Mouse (Mus musculus): ENCODE measurements around the gene Qk. TPM values are rescaled to one million over a fixed set of nuclear protein-coding genes. Genes with fewer than 3 reads are reported as not detected.

The Qk gene
- total and polyA plus RNA-seq, 2 experiments = 30.4 to 52.4 TPM

DNA sequence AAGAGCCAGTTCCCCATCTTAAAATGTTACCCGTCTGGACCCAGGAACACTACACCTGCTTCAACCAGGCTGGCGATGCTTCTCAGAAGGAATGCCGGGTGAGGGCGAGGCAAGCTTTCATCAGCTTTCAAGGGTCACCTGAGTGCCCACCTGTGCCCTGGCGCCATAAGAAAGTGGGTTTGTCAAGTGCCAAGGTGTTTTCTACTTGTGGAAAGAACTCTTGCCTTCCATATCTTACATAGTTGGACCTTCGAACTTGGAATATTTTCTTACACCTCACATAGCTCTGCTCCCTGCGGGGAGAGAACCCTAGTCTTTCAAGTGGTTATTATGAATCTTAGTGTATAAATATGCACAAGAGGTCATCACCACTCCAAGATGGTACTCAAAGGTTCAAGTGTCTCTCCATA lies 42.2 kb upstream of the Qk start:
- no peaks in the 10 kb centered on the region for H3K79me2 ChIP-seq (ENCODE audit: control insufficient read depth, insufficient read depth, low read length)
- no peak overlapping the region for H3K4me3 ChIP-seq (ENCODE audit: insufficient read depth, low read depth, low read length)
- WGBS = 96% methylated on average over 7 of the region's 7 CpGs
- DNase-seq (ENCODE audit: extremely low read depth, low read depth, low spot score) = no peak
- no peak overlapping the region for H3K9ac ChIP-seq (ENCODE audit: low read depth, low read length)
- no peak overlapping the region for H3K27ac ChIP-seq (replicated peaks; ENCODE audit: insufficient read depth, low read depth, low read length)
- TF ChIP-seq POLR2A (IDR thresholded peaks at IDR 0.05; ENCODE audit: extremely low read depth, insufficient read depth, low read length) (no peak), CTCF (IDR thresholded peaks at IDR 0.05; ENCODE audit: low read depth, low read length) (no peak)
- H3K27me3 ChIP-seq (ENCODE audit: control insufficient read depth, insufficient read depth, low read length) = no peaks in the 10 kb centered on the region
- H3K4me1 ChIP-seq (ENCODE audit: control insufficient read depth, insufficient read depth, low read length) = peaks cover 4% of the 10 kb centered on the region; the same call in 1 of the 2 replicates
- H3K36me3 ChIP-seq (ENCODE audit: control insufficient read depth, insufficient read depth, low read length) = no peaks in the 10 kb centered on the region

DNA sequence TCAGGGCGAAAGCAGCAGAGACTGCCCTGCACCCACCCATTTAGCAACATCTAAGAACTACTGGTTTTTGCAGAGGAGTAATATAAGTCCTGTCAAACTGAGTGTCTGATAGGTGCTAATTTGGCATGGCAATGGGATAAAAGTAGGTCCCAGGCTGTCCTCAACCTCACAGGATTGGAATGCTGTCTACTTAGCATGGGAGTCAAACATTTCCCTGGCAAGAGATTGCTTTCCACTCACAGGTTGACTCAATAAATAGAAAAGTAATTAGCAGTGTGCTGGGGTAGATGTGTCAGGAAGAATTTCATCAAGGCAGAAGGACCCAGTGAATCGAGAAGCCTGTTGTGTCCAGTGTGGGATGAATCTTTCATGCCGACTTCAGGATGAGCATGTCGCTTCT lies 41.1 kb upstream of the Qk start:
- DNase-seq (ENCODE audit: extremely low read depth, low read depth, low spot score) = no peak
- WGBS = 93% methylated on average over 4 of the region's 4 CpGs
- no peaks in the 10 kb centered on the region for H3K27me3 ChIP-seq (ENCODE audit: control insufficient read depth, insufficient read depth, low read length)
- no peak overlapping the region for H3K9ac ChIP-seq (ENCODE audit: low read depth, low read length)
- no peak overlapping the region for H3K27ac ChIP-seq (replicated peaks; ENCODE audit: insufficient read depth, low read depth, low read length)
- no peaks in the 10 kb centered on the region for H3K36me3 ChIP-seq (ENCODE audit: control insufficient read depth, insufficient read depth, low read length)
- no peaks in the 10 kb centered on the region for H3K79me2 ChIP-seq (ENCODE audit: control insufficient read depth, insufficient read depth, low read length)
- H3K4me3 ChIP-seq (ENCODE audit: insufficient read depth, low read depth, low read length) = no peak overlapping the region
- no peak for TF ChIP-seq CTCF (IDR thresholded peaks at IDR 0.05; ENCODE audit: low read depth, low read length)
- no peak for TF ChIP-seq POLR2A (IDR thresholded peaks at IDR 0.05; ENCODE audit: extremely low read depth, insufficient read depth, low read length)
- H3K4me1 ChIP-seq (ENCODE audit: control insufficient read depth, insufficient read depth, low read length) = peaks cover 4% of the 10 kb centered on the region; the same call in 1 of the 2 replicates

DNA sequence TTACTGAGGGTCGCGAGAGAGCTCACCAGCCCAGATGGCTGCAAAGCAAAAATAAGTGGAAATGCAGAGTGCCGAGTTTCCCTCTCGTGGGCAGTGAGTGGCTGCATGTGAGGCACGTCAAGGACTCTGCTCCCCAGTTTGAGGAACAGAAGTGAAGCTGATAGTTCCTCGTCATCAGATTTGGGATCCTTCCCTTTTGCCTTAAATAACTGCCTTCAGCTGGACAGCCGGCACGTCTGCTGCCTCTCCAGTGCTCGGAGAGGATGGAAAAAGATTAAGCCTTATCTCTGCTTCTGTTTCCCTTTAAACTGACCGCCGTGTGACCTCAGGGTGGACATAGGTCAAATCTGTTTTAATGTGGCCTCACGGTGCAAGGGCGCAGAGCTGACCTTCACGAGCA lies 39.8 kb upstream of the Qk start:
- 0 out of 2 replicates have a peak overlapping the region, but pooled peaks have one; percentile 6 for H3K27ac ChIP-seq (replicated peaks; ENCODE audit: insufficient read depth, low read depth, low read length)
- H3K9ac ChIP-seq (ENCODE audit: low read depth, low read length) = no peak overlapping the region
- H3K36me3 ChIP-seq (ENCODE audit: control insufficient read depth, insufficient read depth, low read length) = no peaks in the 10 kb centered on the region
- DNase-seq (ENCODE audit: extremely low read depth, low read depth, low spot score) = peak; percentile 84
- WGBS = 16% methylated on average over 14 of the region's 14 CpGs
- no peaks in the 10 kb centered on the region for H3K27me3 ChIP-seq (ENCODE audit: control insufficient read depth, insufficient read depth, low read length)
- no peaks in the 10 kb centered on the region for H3K79me2 ChIP-seq (ENCODE audit: control insufficient read depth, insufficient read depth, low read length)
- no peak overlapping the region for H3K4me3 ChIP-seq (ENCODE audit: insufficient read depth, low read depth, low read length)
- peaks cover 4% of the 10 kb centered on the region; the same call in 1 of the 2 replicates for H3K4me1 ChIP-seq (ENCODE audit: control insufficient read depth, insufficient read depth, low read length)
- TF ChIP-seq POLR2A (IDR thresholded peaks at IDR 0.05; ENCODE audit: extremely low read depth, insufficient read depth, low read length) (no peak), CTCF (IDR thresholded peaks at IDR 0.05; ENCODE audit: low read depth, low read length) (no peak)

DNA sequence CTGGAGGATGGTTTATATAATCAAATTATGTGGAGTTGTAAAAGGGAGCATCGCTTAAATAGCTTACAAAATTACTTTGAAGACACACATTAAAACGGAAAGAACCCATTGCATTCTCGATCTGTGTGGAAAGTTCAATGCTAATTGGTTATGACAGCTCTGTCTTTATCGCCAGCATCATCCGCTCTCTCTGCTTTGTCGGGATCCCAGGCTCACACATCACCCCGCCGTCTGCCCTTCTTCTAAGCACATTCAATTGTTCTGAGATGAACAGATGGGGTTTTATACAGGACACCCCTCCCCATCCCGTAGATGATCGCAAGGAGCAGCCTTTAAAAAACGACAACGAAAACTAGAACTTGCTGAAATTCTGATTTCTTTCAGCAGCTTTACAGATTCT lies 37.7 kb upstream of the Qk start:
- Histone ChIP-seq H3K9ac (ENCODE audit: low read depth, low read length) (no peak overlapping the region), H3K27me3 (ENCODE audit: control insufficient read depth, insufficient read depth, low read length) (no peaks in the 10 kb centered on the region), H3K79me2 (ENCODE audit: control insufficient read depth, insufficient read depth, low read length) (no peaks in the 10 kb centered on the region), H3K27ac (replicated peaks; ENCODE audit: insufficient read depth, low read depth, low read length) (no peak overlapping the region), H3K36me3 (ENCODE audit: control insufficient read depth, insufficient read depth, low read length) (no peaks in the 10 kb centered on the region), H3K4me3 (ENCODE audit: insufficient read depth, low read depth, low read length) (no peak overlapping the region), H3K4me1 (ENCODE audit: control insufficient read depth, insufficient read depth, low read length) (peaks cover 4% of the 10 kb centered on the region; the same call in 1 of the 2 replicates)
- TF ChIP-seq CTCF (IDR thresholded peaks at IDR 0.05; ENCODE audit: low read depth, low read length) (no peak), POLR2A (IDR thresholded peaks at IDR 0.05; ENCODE audit: extremely low read depth, insufficient read depth, low read length) (no peak)
- DNase-seq (ENCODE audit: extremely low read depth, low read depth, low spot score) = no peak
- 95% methylated on average over 12 of the region's 12 CpGs for WGBS

DNA sequence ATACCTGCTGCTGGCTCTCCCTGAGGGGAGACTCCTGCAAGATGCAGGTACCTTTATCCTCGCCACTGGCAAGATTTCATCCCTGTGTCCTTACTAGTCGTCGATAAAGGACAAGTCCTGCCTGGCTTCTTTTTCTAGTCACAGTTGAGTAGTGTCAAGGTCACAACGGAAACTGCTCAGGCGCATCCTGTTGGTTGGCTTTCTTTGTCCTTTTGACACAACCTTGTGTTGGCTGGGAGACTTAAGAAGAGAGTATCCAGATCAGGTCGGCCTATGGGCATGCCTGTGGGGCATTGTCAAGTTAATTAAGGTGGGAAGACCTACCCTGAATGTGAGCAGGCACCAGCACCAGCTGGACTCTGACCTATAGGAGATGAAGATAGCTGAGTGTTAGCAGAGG lies 36.6 kb upstream of the Qk start:
- H3K36me3 ChIP-seq (ENCODE audit: control insufficient read depth, insufficient read depth, low read length) = no peaks in the 10 kb centered on the region
- no peak overlapping the region for H3K27ac ChIP-seq (replicated peaks; ENCODE audit: insufficient read depth, low read depth, low read length)
- H3K4me3 ChIP-seq (ENCODE audit: insufficient read depth, low read depth, low read length) = no peak overlapping the region
- H3K79me2 ChIP-seq (ENCODE audit: control insufficient read depth, insufficient read depth, low read length) = no peaks in the 10 kb centered on the region
- H3K9ac ChIP-seq (ENCODE audit: low read depth, low read length) = no peak overlapping the region
- 61% methylated on average over 6 of the region's 6 CpGs for WGBS
- no peak for DNase-seq (ENCODE audit: extremely low read depth, low read depth, low spot score)
- no peak for TF ChIP-seq POLR2A (IDR thresholded peaks at IDR 0.05; ENCODE audit: extremely low read depth, insufficient read depth, low read length)
- no peak for TF ChIP-seq CTCF (IDR thresholded peaks at IDR 0.05; ENCODE audit: low read depth, low read length)
- H3K4me1 ChIP-seq (ENCODE audit: control insufficient read depth, insufficient read depth, low read length) = peaks cover 4% of the 10 kb centered on the region; the same call in 1 of the 2 replicates
- no peaks in the 10 kb centered on the region for H3K27me3 ChIP-seq (ENCODE audit: control insufficient read depth, insufficient read depth, low read length)

DNA sequence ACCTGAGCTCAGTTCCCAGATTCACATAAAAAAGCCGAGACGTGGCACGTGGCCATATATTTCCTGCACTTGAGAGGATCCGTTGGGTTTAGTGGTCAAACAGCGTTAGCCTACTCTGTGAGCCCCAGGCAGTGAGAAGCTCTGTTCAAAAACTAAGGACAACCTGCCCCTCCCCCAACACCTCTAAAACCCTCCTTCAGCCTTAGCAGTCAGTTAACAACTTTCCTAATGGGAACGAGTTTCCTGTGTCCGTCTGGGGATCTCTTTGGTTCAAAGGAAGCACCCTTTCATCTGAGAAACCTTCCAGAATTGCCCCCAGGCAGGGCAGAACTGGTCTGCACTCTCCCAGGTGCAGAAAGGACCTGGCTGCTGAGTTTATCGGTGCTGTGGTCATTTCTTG lies 36.1 kb upstream of the Qk start:
- DNase-seq (ENCODE audit: extremely low read depth, low read depth, low spot score) = no peak
- Histone ChIP-seq H3K4me3 (ENCODE audit: insufficient read depth, low read depth, low read length) (no peak overlapping the region), H3K79me2 (ENCODE audit: control insufficient read depth, insufficient read depth, low read length) (no peaks in the 10 kb centered on the region), H3K36me3 (ENCODE audit: control insufficient read depth, insufficient read depth, low read length) (no peaks in the 10 kb centered on the region), H3K27ac (replicated peaks; ENCODE audit: insufficient read depth, low read depth, low read length) (no peak overlapping the region), H3K27me3 (ENCODE audit: control insufficient read depth, insufficient read depth, low read length) (no peaks in the 10 kb centered on the region), H3K9ac (ENCODE audit: low read depth, low read length) (no peak overlapping the region), H3K4me1 (ENCODE audit: control insufficient read depth, insufficient read depth, low read length) (peaks cover 4% of the 10 kb centered on the region; the same call in 1 of the 2 replicates)
- no peak for TF ChIP-seq POLR2A (IDR thresholded peaks at IDR 0.05; ENCODE audit: extremely low read depth, insufficient read depth, low read length)
- TF ChIP-seq CTCF (IDR thresholded peaks at IDR 0.05; ENCODE audit: low read depth, low read length) = no peak
- 64% methylated on average over 8 of the region's 8 CpGs for WGBS

Measured in liver, adult 2 months (tissue).